ENCODE assay signal across 10 mouse cellular contexts in the genomic region with DNA sequence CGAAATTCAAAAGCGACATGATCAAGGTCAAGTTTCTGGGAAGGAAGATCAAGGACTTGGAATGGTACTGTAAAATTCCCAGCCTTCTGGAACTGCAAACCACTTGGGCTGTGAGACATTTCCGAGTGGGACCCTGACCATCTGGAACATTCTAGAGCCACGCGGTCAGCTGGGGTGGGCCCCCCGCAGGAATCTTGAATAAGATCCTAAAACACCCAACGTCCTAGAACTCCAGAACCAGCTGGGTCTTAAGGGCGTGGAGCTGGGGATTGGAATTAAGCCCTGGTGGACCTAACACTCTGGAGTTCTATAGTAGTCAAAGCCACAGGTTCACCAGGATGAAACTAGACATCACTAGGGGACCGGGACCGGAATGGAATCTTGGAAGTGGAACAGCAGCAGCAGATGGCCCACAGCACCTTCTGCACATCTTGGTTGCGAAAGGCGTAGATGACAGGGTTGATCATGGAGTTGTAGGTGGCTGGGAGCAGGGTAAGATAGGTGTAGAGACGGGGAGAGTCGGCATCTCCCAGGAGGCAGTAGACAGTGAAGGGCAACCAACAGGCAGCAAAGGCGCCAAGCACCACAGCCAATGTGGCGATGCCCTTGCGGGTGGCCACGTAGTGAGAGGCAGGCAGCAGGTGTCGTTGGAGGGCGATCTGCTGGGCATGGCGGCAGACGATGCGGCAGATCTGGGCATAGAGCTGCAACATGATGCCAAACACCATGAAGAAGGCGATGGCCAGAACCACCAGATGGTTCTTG. TPM values are rescaled to one million over a fixed set of nuclear protein-coding genes. Genes with fewer than 3 reads are reported as not detected.
"Had no signal": no experiment of that assay in that cellular context is flagged by ENCODE, and none has a peak within 500 bp of the region (broad histone marks: within the 10 kb centered on the region; RNA-seq: fewer than 3 reads in every experiment).

No protein-coding gene starts in this region.

- H3K36me3 ChIP-seq: limb, embryonic 12.5 days; liver, embryonic 13.5 days; lung, embryonic 15.5 days; midbrain, embryonic 13.5 days; neural tube, embryonic 15.5 days had no signal

- H3K9ac ChIP-seq: limb, embryonic 12.5 days; liver, embryonic 13.5 days; liver, postnatal 0 days; lung, embryonic 15.5 days; midbrain, embryonic 13.5 days; neural tube, embryonic 15.5 days had no signal

- H3K4me3 ChIP-seq: limb, embryonic 12.5 days; liver, embryonic 13.5 days; lung, embryonic 15.5 days; midbrain, embryonic 13.5 days; neural tube, embryonic 15.5 days had no signal

- H3K27ac ChIP-seq: limb, embryonic 12.5 days; liver, embryonic 13.5 days; lung, embryonic 15.5 days; macrophage; midbrain, embryonic 13.5 days; neural tube, embryonic 15.5 days had no signal

- H3K9me3 ChIP-seq: limb, embryonic 12.5 days; liver, embryonic 13.5 days; lung, embryonic 15.5 days; midbrain, embryonic 13.5 days; neural tube, embryonic 15.5 days had no signal

- ATAC-seq: liver, postnatal 0 days; midbrain, embryonic 13.5 days had no signal

- H3K4me2 ChIP-seq: limb, embryonic 12.5 days; liver, embryonic 13.5 days; lung, embryonic 15.5 days; midbrain, embryonic 13.5 days; neural tube, embryonic 15.5 days had no signal

RNA-seq across cellular contexts. Expression of a gene that starts 1.7 kb away (rescaled TPM):
- polyA plus RNA-seq: macrophage had no signal

RNA-seq across cellular contexts. Expression of a gene that starts 2.1 kb away (rescaled TPM):
- polyA plus RNA-seq: kidney, embryonic 14.5 days; liver, embryonic 13.5 days; liver, postnatal 0 days; macrophage; small intestine, adult 2 months; thymus, postnatal 0 days had no signal

RNA-seq across cellular contexts. Expression of a gene that starts 52.7 kb away (rescaled TPM):
- polyA plus RNA-seq: macrophage had no signal
